Mouse (Mus musculus): Measurements from ENCODE around the gene Tmem54. TPM values are rescaled to one million over a fixed set of nuclear protein-coding genes. Genes with fewer than 3 reads are reported as not detected.

Gene Tmem54
- polyA plus RNA-seq, 1 experiment from 2014 or later: 363 TPM

- no peak overlapping the region for H3K9ac ChIP-seq (ENCODE audit: low read depth, low read length)
- H3K4me1 ChIP-seq (replicated peaks; ENCODE audit: control insufficient read depth, insufficient read depth, low read length): no peaks in the 10 kb centered on the region
- WGBS: 50% methylated on average over 5 of the region's 5 CpGs
- no peak for TF ChIP-seq CTCF (IDR thresholded peaks at IDR 0.05; ENCODE audit: low read depth)
- no peaks in the 10 kb centered on the region for H3K9me3 ChIP-seq (ENCODE audit: control insufficient read depth)
- no peak for ATAC-seq
- no peak overlapping the region for H3K4me2 ChIP-seq (replicated peaks; ENCODE audit: low read depth)
- no peak overlapping the region for H3K27ac ChIP-seq (ENCODE audit: low read depth, low read length)
- H3K27me3 ChIP-seq (replicated peaks; ENCODE audit: control insufficient read depth, insufficient read depth, low read length): no peaks in the 10 kb centered on the region
- H3K36me3 ChIP-seq (ENCODE audit: control insufficient read depth, insufficient read depth): peaks cover 17% of the 10 kb centered on the region
- no peak overlapping the region for H3K4me3 ChIP-seq (ENCODE audit: low read depth, low read length)
These were observed 17.5 kb upstream of the Tmem54 start for GRCm38 (mm10) chr4:129087850-129088249.

- H3K4me3 ChIP-seq (ENCODE audit: low read depth, low read length): no peak overlapping the region
- no peak overlapping the region for H3K4me2 ChIP-seq (replicated peaks; ENCODE audit: low read depth)
- 29% methylated on average over 15 of the region's 15 CpGs for whole genome bisulfite sequencing
- no peak for ATAC-seq
- no peaks in the 10 kb centered on the region for H3K9me3 ChIP-seq (ENCODE audit: control insufficient read depth)
- no peaks in the 10 kb centered on the region for H3K27me3 ChIP-seq (replicated peaks; ENCODE audit: control insufficient read depth, insufficient read depth, low read length)
- no peak overlapping the region for H3K27ac ChIP-seq (ENCODE audit: low read depth, low read length)
- H3K36me3 ChIP-seq (ENCODE audit: control insufficient read depth, insufficient read depth): no peaks in the 10 kb centered on the region
- H3K9ac ChIP-seq (ENCODE audit: low read depth, low read length): no peak overlapping the region
- no peak for TF ChIP-seq CTCF (IDR thresholded peaks at IDR 0.05; ENCODE audit: low read depth)
- no peaks in the 10 kb centered on the region for H3K4me1 ChIP-seq (replicated peaks; ENCODE audit: control insufficient read depth, insufficient read depth, low read length)
These were observed 10.1 kb upstream of the Tmem54 start for GRCm38 (mm10) chr4:129095276-129095675.

DNA sequence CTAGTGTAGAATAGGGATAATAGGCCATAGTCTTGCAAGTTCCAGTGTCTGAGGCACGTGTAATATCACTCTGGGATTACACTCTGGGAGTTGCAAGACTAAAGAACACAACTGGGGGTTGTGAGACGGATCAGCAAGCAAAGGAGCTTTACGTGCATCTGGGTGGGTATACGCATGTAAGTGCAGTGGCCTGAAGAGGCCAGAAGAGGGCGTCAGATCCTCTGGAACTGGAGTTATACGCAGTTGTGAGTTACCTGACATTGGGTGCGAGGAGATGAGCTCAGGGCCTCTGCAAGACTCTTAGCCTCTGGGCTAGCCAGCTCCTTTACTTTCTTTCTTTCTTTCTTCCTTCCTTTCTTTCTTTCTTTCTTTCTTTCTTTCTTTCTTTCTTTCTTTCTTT lies 8.3 kb upstream of the Tmem54 start:
- Histone ChIP-seq H3K36me3 (ENCODE audit: control insufficient read depth, insufficient read depth) (no peaks in the 10 kb centered on the region), H3K27ac (ENCODE audit: low read depth, low read length) (no peak overlapping the region), H3K4me1 (replicated peaks; ENCODE audit: control insufficient read depth, insufficient read depth, low read length) (no peaks in the 10 kb centered on the region), H3K9ac (ENCODE audit: low read depth, low read length) (no peak overlapping the region), H3K9me3 (ENCODE audit: control insufficient read depth) (no peaks in the 10 kb centered on the region), H3K4me2 (replicated peaks; ENCODE audit: low read depth) (no peak overlapping the region), H3K27me3 (replicated peaks; ENCODE audit: control insufficient read depth, insufficient read depth, low read length) (no peaks in the 10 kb centered on the region), H3K4me3 (ENCODE audit: low read depth, low read length) (no peak overlapping the region)
- ATAC-seq: no peak
- peak; percentile 41 for TF ChIP-seq CTCF (IDR thresholded peaks at IDR 0.05; ENCODE audit: low read depth)
- 78% methylated on average over 7 of the region's 7 CpGs for WGBS

DNA sequence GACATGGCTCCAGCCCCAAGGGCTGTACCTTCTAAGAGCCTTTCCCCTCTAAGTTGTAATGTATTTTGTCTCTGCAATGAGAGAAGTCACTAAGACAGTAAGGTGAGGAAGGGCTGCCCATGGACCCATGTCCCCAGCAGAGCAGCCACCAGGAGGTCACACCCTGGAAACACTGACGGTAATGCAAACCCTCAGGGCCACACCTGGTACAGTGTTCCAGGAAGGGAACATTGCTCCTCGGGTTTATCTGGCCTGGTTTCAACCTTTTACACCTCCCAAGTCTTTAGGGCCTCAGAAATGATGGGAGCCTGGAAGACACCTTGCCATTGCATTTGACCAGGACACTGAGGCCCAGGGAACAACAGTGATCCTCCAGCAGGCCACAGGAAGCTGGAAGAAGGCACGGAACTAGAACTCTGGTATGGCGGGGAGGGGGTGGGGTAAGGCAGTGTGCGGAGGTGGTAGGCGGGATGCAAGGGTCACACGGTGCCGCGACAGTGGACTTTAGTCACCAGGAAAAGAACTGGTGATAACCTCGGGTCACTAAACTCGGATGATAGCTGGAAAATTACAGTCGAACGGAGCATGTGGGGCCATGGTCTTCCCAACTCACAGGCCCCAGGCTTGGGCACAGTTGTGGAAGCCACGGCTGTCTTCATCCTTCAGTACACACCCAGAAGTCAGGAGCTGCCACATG lies 3.1 kb upstream of the Tmem54 start:
- no peak overlapping the region for H3K4me3 ChIP-seq (ENCODE audit: low read depth, low read length)

GRCm38 (mm10) chr4:129106073-129106472 lies 725 bp downstream of the Tmem54 start:
- H3K4me2 ChIP-seq (replicated peaks; ENCODE audit: low read depth): peak overlapping the region; percentile 71
- peak overlapping the region; percentile 59 for H3K4me3 ChIP-seq (ENCODE audit: low read depth, low read length)
- TF ChIP-seq CTCF (IDR thresholded peaks at IDR 0.05; ENCODE audit: low read depth): no peak
- H3K9ac ChIP-seq (ENCODE audit: low read depth, low read length): peak overlapping the region; percentile 65
- H3K9me3 ChIP-seq (ENCODE audit: control insufficient read depth): no peaks in the 10 kb centered on the region
- H3K27ac ChIP-seq (ENCODE audit: low read depth, low read length): peak overlapping the region; percentile 91
- H3K4me1 ChIP-seq (replicated peaks; ENCODE audit: control insufficient read depth, insufficient read depth, low read length): no peaks in the 10 kb centered on the region; the same call in 1 of the 2 replicates
- H3K27me3 ChIP-seq (replicated peaks; ENCODE audit: control insufficient read depth, insufficient read depth, low read length): no peaks in the 10 kb centered on the region
- peaks cover 7% of the 10 kb centered on the region; the same call in 1 of the 2 replicates for H3K36me3 ChIP-seq (ENCODE audit: control insufficient read depth, insufficient read depth)
- WGBS: 25% methylated on average over 9 of the region's 9 CpGs
- no peak for ATAC-seq

More for the DNA sequence above, 3.1 kb upstream of the Tmem54 start:
- Histone ChIP-seq H3K4me2 (replicated peaks; ENCODE audit: low read depth) (0 out of 2 replicates have a peak overlapping the region, but pooled peaks have one; percentile 9), H3K27me3 (replicated peaks; ENCODE audit: control insufficient read depth, insufficient read depth, low read length) (no peaks in the 10 kb centered on the region), H3K27ac (ENCODE audit: low read depth, low read length) (peak overlapping the region; percentile 89), H3K36me3 (ENCODE audit: control insufficient read depth, insufficient read depth) (no peaks in the 10 kb centered on the region), H3K9ac (ENCODE audit: low read depth, low read length) (no peak overlapping the region), H3K4me1 (replicated peaks; ENCODE audit: control insufficient read depth, insufficient read depth, low read length) (no peaks in the 10 kb centered on the region), H3K9me3 (ENCODE audit: control insufficient read depth) (no peaks in the 10 kb centered on the region)
- ATAC-seq: peak; percentile 89
- 38% methylated on average over 14 of the region's 14 CpGs for WGBS
- TF ChIP-seq CTCF (IDR thresholded peaks at IDR 0.05; ENCODE audit: low read depth): peak; percentile 48; the same call in 1 of the 2 replicates

- ATAC-seq: peak; percentile 67
- Histone ChIP-seq H3K36me3 (ENCODE audit: control insufficient read depth, insufficient read depth) (peaks cover 13% of the 10 kb centered on the region; the same call in 1 of the 2 replicates), H3K9me3 (ENCODE audit: control insufficient read depth) (no peaks in the 10 kb centered on the region), H3K4me1 (replicated peaks; ENCODE audit: control insufficient read depth, insufficient read depth, low read length) (no peaks in the 10 kb centered on the region; the same call in 1 of the 2 replicates), H3K27ac (ENCODE audit: low read depth, low read length) (peak overlapping the region; percentile 91), H3K9ac (ENCODE audit: low read depth, low read length) (peak overlapping the region; percentile 40), H3K27me3 (replicated peaks; ENCODE audit: control insufficient read depth, insufficient read depth, low read length) (no peaks in the 10 kb centered on the region), H3K4me3 (ENCODE audit: low read depth, low read length) (peak overlapping the region; percentile 59), H3K4me2 (replicated peaks; ENCODE audit: low read depth) (peak overlapping the region; percentile 71)
- 33% methylated on average over 10 of the region's 10 CpGs for whole genome bisulfite sequencing
- no peak for TF ChIP-seq CTCF (IDR thresholded peaks at IDR 0.05; ENCODE audit: low read depth)
These were observed 2.1 kb downstream of the Tmem54 start for GRCm38 (mm10) chr4:129107348-129107899.
